ENCODE assay signal across 28 mouse cellular contexts in the genomic region with DNA sequence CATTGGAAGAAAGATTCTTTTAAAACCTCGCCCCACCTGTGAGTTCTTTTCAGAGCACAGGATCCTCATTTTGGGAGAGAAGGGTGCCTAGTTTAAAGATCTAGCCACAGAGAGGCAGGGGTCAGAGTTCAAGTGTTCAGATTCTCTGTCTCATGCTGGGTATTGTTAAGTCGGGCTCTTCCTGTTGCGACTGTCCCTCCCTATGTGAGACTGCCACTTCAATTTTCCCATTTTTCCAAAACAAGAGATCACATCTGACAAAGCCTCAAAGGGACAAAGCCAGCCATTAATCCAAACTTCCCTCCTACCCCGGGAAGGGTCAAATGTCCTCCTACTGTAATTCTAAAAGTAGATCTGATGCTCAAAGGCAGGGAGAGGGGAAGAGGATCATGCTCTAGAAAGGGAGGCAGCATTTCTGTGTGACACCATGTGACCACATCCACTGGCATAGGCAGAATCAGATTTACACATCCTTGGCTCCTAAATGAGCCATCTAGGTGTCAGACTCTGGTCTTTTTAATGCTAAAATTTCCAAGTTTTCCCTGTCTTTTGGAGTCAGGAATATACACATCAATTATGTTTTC. TPM values are rescaled to one million over a fixed set of nuclear protein-coding genes. Genes with fewer than 3 reads are reported as not detected.
DNase-seq lines count a peak whose midpoint lies in the region; ATAC-seq lines count a peak whose summit lies in the region.
"Had no signal": no experiment of that assay in that cellular context is flagged by ENCODE, and none has a peak within 500 bp of the region (broad histone marks: within the 10 kb centered on the region; RNA-seq: fewer than 3 reads in every experiment).

No protein-coding gene starts in this region.

- 25% methylated on average over 4 of the region's 4 CpGs for WGBS in midbrain, embryonic 15.5 days
- WGBS in midbrain, embryonic 10.5 days: 33% methylated on average over 4 of the region's 4 CpGs

- H3K9me3 ChIP-seq in midbrain, embryonic 15.5 days: no peaks in the 10 kb centered on the region; the same call in 1 of the 2 replicates
- H3K9me3 ChIP-seq in midbrain, embryonic 10.5 days (replicated peaks): no peaks in the 10 kb centered on the region
- H3K9me3 ChIP-seq: forebrain, embryonic 10.5 days; forebrain, embryonic 13.5 days; G1E; heart, embryonic 12.5 days; heart, embryonic 15.5 days; hindbrain, embryonic 10.5 days; intestine, embryonic 15.5 days had no signal

- no peak overlapping the region for H3K27ac ChIP-seq in midbrain, embryonic 15.5 days
- no peak overlapping the region for H3K27ac ChIP-seq in midbrain, embryonic 10.5 days (replicated peaks)
- H3K27ac ChIP-seq: forebrain, embryonic 10.5 days; forebrain, embryonic 13.5 days; heart, embryonic 15.5 days; hindbrain, embryonic 10.5 days; hindbrain, embryonic 13.5 days; intestine, embryonic 15.5 days had no signal

- no peaks in the 10 kb centered on the region for H3K36me3 ChIP-seq in midbrain, embryonic 15.5 days (replicated peaks)
- H3K36me3 ChIP-seq in midbrain, embryonic 10.5 days: no peaks in the 10 kb centered on the region
- H3K36me3 ChIP-seq: forebrain, embryonic 10.5 days; G1E; heart, embryonic 12.5 days; heart, embryonic 15.5 days; hindbrain, embryonic 10.5 days; hindbrain, embryonic 13.5 days; intestine, embryonic 15.5 days had no signal

- no peaks in the 10 kb centered on the region for H3K27me3 ChIP-seq in midbrain, embryonic 15.5 days (replicated peaks)
- H3K27me3 ChIP-seq in midbrain, embryonic 10.5 days (ENCODE audit: low read depth, poor library complexity, severe bottlenecking): no peaks in the 10 kb centered on the region
- H3K27me3 ChIP-seq: CH12.LX; forebrain, embryonic 13.5 days; heart, embryonic 12.5 days; heart, embryonic 15.5 days; hindbrain, embryonic 13.5 days; intestine, embryonic 15.5 days; Patski had no signal

- no peaks in the 10 kb centered on the region for H3K4me1 ChIP-seq in midbrain, embryonic 15.5 days
- 0 out of 2 replicates have a peak, but pooled peaks cover 2% of the 10 kb centered on the region for H3K4me1 ChIP-seq in midbrain, embryonic 10.5 days
- H3K4me1 ChIP-seq: forebrain, embryonic 10.5 days; forebrain, embryonic 13.5 days; heart, embryonic 12.5 days; heart, embryonic 15.5 days; hindbrain, embryonic 13.5 days; intestine, embryonic 15.5 days had no signal

- no peak overlapping the region for H3K4me3 ChIP-seq in midbrain, embryonic 15.5 days
- no peak overlapping the region for H3K4me3 ChIP-seq in midbrain, embryonic 10.5 days
- H3K4me3 ChIP-seq: forebrain, embryonic 10.5 days; forebrain, embryonic 13.5 days; heart, embryonic 12.5 days; heart, embryonic 15.5 days; hindbrain, embryonic 10.5 days; hindbrain, embryonic 13.5 days; intestine, embryonic 15.5 days had no signal

- ATAC-seq in midbrain, embryonic 15.5 days (replicated peaks): peak; percentile 60
- ATAC-seq: forebrain, embryonic 13.5 days; hindbrain, embryonic 16.5 days; intestine, embryonic 15.5 days; Patski had no signal

- no peak overlapping the region for H3K4me2 ChIP-seq in midbrain, embryonic 15.5 days
- H3K4me2 ChIP-seq: forebrain, embryonic 13.5 days; heart, embryonic 12.5 days; heart, embryonic 15.5 days; hindbrain, embryonic 13.5 days; intestine, embryonic 15.5 days had no signal

- no peak overlapping the region for H3K9ac ChIP-seq in midbrain, embryonic 15.5 days
- H3K9ac ChIP-seq: forebrain, embryonic 13.5 days; heart, embryonic 12.5 days; heart, embryonic 15.5 days; hindbrain, embryonic 13.5 days; intestine, embryonic 15.5 days had no signal

- DNase-seq in embryo, embryonic 11 days: peak; percentile 2
- no peak for DNase-seq in embryo, embryonic 9.5 days (ENCODE audit: extremely low spot score)
- no peak for DNase-seq in midbrain, embryonic 10.5 days (ENCODE audit: low spot score)
- peak; percentile 5 for DNase-seq in R1 (ENCODE audit: low read depth, low spot score)
- no peak for DNase-seq in lung, postnatal 10 days
- DNase-seq: adrenal gland, adult 2 months; adrenal gland, postnatal 14 days; B cell, adult 2 months; cerebellum, adult 11-12 months; cerebellum, adult 8-10 months; cerebellum, postnatal 10 days; cerebellum, postnatal 36 days; gastrocnemius, postnatal 25 days; heart, adult 18-20 months; heart, postnatal 10 days; heart, postnatal 36 days had no signal

RNA-seq across cellular contexts. Expression of a gene that starts 24.0 kb away (rescaled TPM):
- 17.3 and 19.4 TPM in 2 replicates for polyA plus RNA-seq in midbrain, embryonic 15.5 days (2015; fragmentation: Nextera tagmentation; extraction: Ambion mirVana)
- polyA plus RNA-seq in midbrain, embryonic 10.5 days (2016; fragmentation: Nextera tagmentation; extraction: Ambion mirVana): 5.9 and 14.0 TPM in 2 replicates
- polyA plus RNA-seq: G1E, Patski had no signal

Comparison
In these comparisons a context has a peak if more than half of its experiments do, and no peak if none do; other contexts are left out.
1. DNase-seq: peak in embryo, embryonic 11 days (single experiment) and R1 (single experiment); none in embryo, embryonic 9.5 days (single experiment), midbrain, embryonic 10.5 days (single experiment) and lung, postnatal 10 days (single experiment).